ENCODE assay signal across 9 mouse cellular contexts in the genomic region with DNA sequence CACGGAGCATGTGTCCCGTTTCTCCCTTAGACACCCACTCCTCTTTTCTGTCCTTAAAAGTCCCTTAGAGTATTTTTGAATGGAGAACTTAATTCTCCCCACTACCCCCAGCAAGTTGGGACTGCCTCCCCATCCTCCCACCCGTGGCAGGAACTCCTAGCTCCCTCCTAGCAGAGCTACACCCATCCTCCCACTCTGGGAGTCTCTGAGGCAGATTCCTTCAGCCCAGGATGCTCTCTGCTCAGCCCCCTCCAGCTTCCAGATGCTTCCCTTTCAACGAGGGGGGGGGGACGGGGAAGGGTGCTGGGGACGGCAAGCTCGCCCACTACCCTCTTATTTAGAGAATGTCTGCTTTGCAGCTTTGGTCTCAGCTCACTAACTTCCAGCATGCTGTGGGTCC. TPM values are rescaled to one million over a fixed set of nuclear protein-coding genes. Genes with fewer than 3 reads are reported as not detected.
DNase-seq lines count a peak whose midpoint lies in the region; ATAC-seq lines count a peak whose summit lies in the region.
"Had no signal": no experiment of that assay in that cellular context is flagged by ENCODE, and none has a peak within 500 bp of the region (broad histone marks: within the 10 kb centered on the region; RNA-seq: fewer than 3 reads in every experiment).

No protein-coding gene starts in this region.

- H3K27me3 ChIP-seq in kidney, embryonic 15.5 days = peaks cover 21% of the 10 kb centered on the region
- peaks cover 20% of the 10 kb centered on the region for H3K27me3 ChIP-seq in embryonic facial prominence, embryonic 13.5 days
- peaks cover 9% of the 10 kb centered on the region; the same call in 1 of the 2 replicates for H3K27me3 ChIP-seq in hindbrain, embryonic 14.5 days (ENCODE audit: control insufficient read depth, insufficient read depth, low read length)
- peaks cover 10% of the 10 kb centered on the region; the same call in 1 of the 2 replicates for H3K27me3 ChIP-seq in midbrain, embryonic 15.5 days (replicated peaks)

- H3K9ac ChIP-seq in kidney, embryonic 15.5 days = 0 out of 2 replicates have a peak overlapping the region, but pooled peaks have one; percentile 61
- peak overlapping the region; percentile 73 for H3K9ac ChIP-seq in embryonic facial prominence, embryonic 13.5 days
- H3K9ac ChIP-seq in hindbrain, embryonic 14.5 days = peak overlapping the region; percentile 63; the same call in 1 of the 2 replicates
- no peak overlapping the region for H3K9ac ChIP-seq in midbrain, embryonic 15.5 days

- 19% methylated on average over 7 of the region's 7 CpGs for WGBS in kidney, embryonic 15.5 days
- 17% methylated on average over 7 of the region's 7 CpGs for WGBS in embryonic facial prominence, embryonic 13.5 days
- 23% methylated on average over 7 of the region's 7 CpGs for WGBS in hindbrain, embryonic 14.5 days
- 28% methylated on average over 7 of the region's 7 CpGs for WGBS in midbrain, embryonic 15.5 days

- ATAC-seq in kidney, embryonic 15.5 days (replicated peaks; ENCODE audit: low FRiP score) = no peak
- no peak for ATAC-seq in embryonic facial prominence, embryonic 13.5 days (ENCODE audit: insufficient number of reproducible peaks, insufficient read depth, low FRiP score, low TSS enrichment, low read depth)
- ATAC-seq in hindbrain, embryonic 14.5 days (ENCODE audit: low FRiP score) = no peak
- ATAC-seq in midbrain, embryonic 15.5 days (replicated peaks) = no peak
- ATAC-seq in inflammation-experienced regulatory T-cells, adult 6 months = no peak

- no peak for DNase-seq in kidney, postnatal 14 days
- DNase-seq in hindbrain, embryonic 14.5 days (ENCODE audit: low spot score) = no peak
- no peak for DNase-seq in gastrocnemius, adult 8-10 months (ENCODE audit: low spot score in 2 of 2)
- DNase-seq in kidney, postnatal 25 days = no peak

- no peak overlapping the region for H3K27ac ChIP-seq in kidney, embryonic 15.5 days
- H3K27ac ChIP-seq in embryonic facial prominence, embryonic 13.5 days = no peak overlapping the region
- no peak overlapping the region for H3K27ac ChIP-seq in hindbrain, embryonic 14.5 days
- H3K27ac ChIP-seq in midbrain, embryonic 15.5 days = no peak overlapping the region

- H3K4me1 ChIP-seq in kidney, embryonic 15.5 days = peaks cover 31% of the 10 kb centered on the region
- peaks cover 17% of the 10 kb centered on the region for H3K4me1 ChIP-seq in embryonic facial prominence, embryonic 13.5 days
- H3K4me1 ChIP-seq in hindbrain, embryonic 14.5 days (replicated peaks; ENCODE audit: control insufficient read depth, insufficient read depth, low read length) = peaks cover 7% of the 10 kb centered on the region; the same call in 1 of the 2 replicates
- H3K4me1 ChIP-seq in midbrain, embryonic 15.5 days = peaks cover 15% of the 10 kb centered on the region; the same call in 1 of the 2 replicates

- H3K36me3 ChIP-seq in kidney, embryonic 15.5 days = no peaks in the 10 kb centered on the region
- no peaks in the 10 kb centered on the region for H3K36me3 ChIP-seq in embryonic facial prominence, embryonic 13.5 days
- no peaks in the 10 kb centered on the region for H3K36me3 ChIP-seq in hindbrain, embryonic 14.5 days (replicated peaks; ENCODE audit: control insufficient read depth, insufficient read depth)
- H3K36me3 ChIP-seq in midbrain, embryonic 15.5 days (replicated peaks) = no peaks in the 10 kb centered on the region

- no peaks in the 10 kb centered on the region for H3K9me3 ChIP-seq in kidney, embryonic 15.5 days (replicated peaks)
- no peaks in the 10 kb centered on the region for H3K9me3 ChIP-seq in embryonic facial prominence, embryonic 13.5 days
- no peaks in the 10 kb centered on the region for H3K9me3 ChIP-seq in hindbrain, embryonic 14.5 days (ENCODE audit: control insufficient read depth, low read length)
- no peaks in the 10 kb centered on the region for H3K9me3 ChIP-seq in midbrain, embryonic 15.5 days

- peak overlapping the region; percentile 95 for H3K4me2 ChIP-seq in kidney, embryonic 15.5 days
- H3K4me2 ChIP-seq in embryonic facial prominence, embryonic 13.5 days = peak overlapping the region; percentile 97
- H3K4me2 ChIP-seq in hindbrain, embryonic 14.5 days (replicated peaks) = peak overlapping the region; percentile 83
- H3K4me2 ChIP-seq in midbrain, embryonic 15.5 days = peak overlapping the region; percentile 97

- H3K4me3 ChIP-seq in kidney, embryonic 15.5 days (replicated peaks) = peak overlapping the region; percentile 53
- H3K4me3 ChIP-seq in embryonic facial prominence, embryonic 13.5 days = peak overlapping the region; percentile 55
- peak overlapping the region; percentile 44 for H3K4me3 ChIP-seq in hindbrain, embryonic 14.5 days (replicated peaks; ENCODE audit: low read length)
- H3K4me3 ChIP-seq in midbrain, embryonic 15.5 days = peak overlapping the region; percentile 49

RNA-seq across cellular contexts. Expression of gene Cyp2s1, which starts 1.1 kb away (rescaled TPM):
- polyA plus RNA-seq in kidney, embryonic 15.5 days (2015; fragmentation: Nextera tagmentation; extraction: Ambion mirVana) = 17.2 and 18.1 TPM in 2 replicates
- polyA plus RNA-seq in embryonic facial prominence, embryonic 13.5 days (2015; fragmentation: Nextera tagmentation; extraction: Ambion mirVana) = 2.7 and 3.9 TPM in 2 replicates
- polyA plus RNA-seq in hindbrain, embryonic 14.5 days (2014; fragmentation: Nextera tagmentation; extraction: Ambion mirVana) = 1.6 and 2.2 TPM in 2 replicates
- polyA plus RNA-seq in midbrain, embryonic 15.5 days (2015; fragmentation: Nextera tagmentation; extraction: Ambion mirVana) = 1.9 and 2.2 TPM in 2 replicates
- polyA plus RNA-seq in inflammation-experienced regulatory T-cells, adult 6 months (2017; shearing (Covaris generic)) = 1 to 10 TPM; 2.9 to 4.1 (median 3.0) TPM
- under 1 TPM in 3 of 4 experiments, not detected in 1; 0.11 to 0.44 (median 0.22) TPM for total RNA-seq in gastrocnemius, adult 8-10 months (2022)
- polyA plus RNA-seq: erythroblast, embryonic 14.5 days had no signal

RNA-seq across cellular contexts. Expression of gene Axl, which starts 27.1 kb away (rescaled TPM):
- polyA plus RNA-seq in kidney, embryonic 15.5 days (2015; fragmentation: Nextera tagmentation; extraction: Ambion mirVana) = 81.9 and 91.5 TPM in 2 replicates
- 80.8 and 84.2 TPM in 2 replicates for polyA plus RNA-seq in embryonic facial prominence, embryonic 13.5 days (2015; fragmentation: Nextera tagmentation; extraction: Ambion mirVana)
- 16.8 and 20.6 TPM in 2 replicates for polyA plus RNA-seq in hindbrain, embryonic 14.5 days (2014; fragmentation: Nextera tagmentation; extraction: Ambion mirVana)
- 20.2 and 22.2 TPM in 2 replicates for polyA plus RNA-seq in midbrain, embryonic 15.5 days (2015; fragmentation: Nextera tagmentation; extraction: Ambion mirVana)
- polyA plus RNA-seq in inflammation-experienced regulatory T-cells, adult 6 months (2017; shearing (Covaris generic)) = 10 to 100 TPM; 18.6 to 32.5 (median 25.5) TPM
- 10 to 100 TPM; 22.0 to 45.0 (median 28.1) TPM for total RNA-seq in gastrocnemius, adult 8-10 months (2022)
